Mouse (Mus musculus) megakaryocyte, embryonic 14.5 days (primary cell): ENCODE data around the gene 1600002K03Rik.

Source experiments
- FLI1 ChIP-seq: IDR thresholded peaks from 2 replicates; pipeline ENCODE4 v1.6.1; 2012; ENCODE audit warnings: low read length, inconsistent platforms, mixed read lengths
- GATA1 ChIP-seq: IDR thresholded peaks from 3 replicates; pipeline ENCODE4 v1.6.1; 2012; ENCODE audit warnings: mixed read lengths, low read length, inconsistent platforms, borderline replicate concordance

GRCm38 (mm10) chr10:80169651-80170050 lies 3.1 kb upstream of the 1600002K03Rik start:
- TF ChIP-seq GATA1: no peak
- TF ChIP-seq FLI1: no peak
